Mouse (Mus musculus) cortical plate, adult 2 months (tissue): ENCODE measurements at regions not wholly inside any gene's neighbourhood (a gene's known extent, or its start where the extent isn't known, plus 50 kb on each side); places are given as distances from the start of the nearest gene placed in this dataset.

Experiments
- CTCF ChIP-seq: fragments of 200-500 bp; IDR thresholded peaks from 2 replicates; pipeline ENCODE4 v1.5.1; 2011; ENCODE audit warnings: mild to moderate bottlenecking, control low read depth, low read length; ENCODE audit not compliant: insufficient read depth; ENCODE audit errors: extremely low read depth
- POLR2A ChIP-seq: fragments of 200-500 bp; IDR thresholded peaks from 2 replicates; pipeline ENCODE4 v1.6.1; 2011; ENCODE audit warnings: mild to moderate bottlenecking, low read length, control low read depth; ENCODE audit not compliant: insufficient read depth; ENCODE audit errors: extremely low read depth

DNA sequence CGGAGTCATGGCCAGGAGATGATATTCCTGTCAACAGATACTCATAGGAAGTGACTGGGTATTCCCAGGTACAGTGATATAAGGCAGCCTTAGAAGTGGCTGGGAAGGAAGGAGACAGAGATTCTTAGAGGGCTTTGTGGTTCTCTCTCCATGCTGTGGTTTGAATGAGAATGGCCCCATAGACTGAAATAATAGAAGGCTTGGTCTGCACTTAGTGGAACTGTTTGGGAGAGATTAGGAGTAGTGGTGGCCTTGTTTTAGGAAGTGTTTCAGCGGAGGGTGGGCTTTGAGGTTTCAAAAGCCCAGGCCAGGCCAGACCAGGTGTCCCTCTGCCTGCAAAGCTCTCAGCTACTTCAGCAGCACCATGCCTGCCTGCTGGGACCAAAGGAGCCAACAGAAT, 363.2 kb upstream of the Cwc22 start:
- TF ChIP-seq CTCF (no peak), POLR2A (no peak)
